Mouse (Mus musculus): Measurements from ENCODE around the gene Acbd3. TPM values are rescaled to one million over a fixed set of nuclear protein-coding genes. Genes with fewer than 3 reads are reported as not detected.

Gene Acbd3
- polyA plus RNA-seq, 1 experiment, result 14.8 TPM

DNA sequence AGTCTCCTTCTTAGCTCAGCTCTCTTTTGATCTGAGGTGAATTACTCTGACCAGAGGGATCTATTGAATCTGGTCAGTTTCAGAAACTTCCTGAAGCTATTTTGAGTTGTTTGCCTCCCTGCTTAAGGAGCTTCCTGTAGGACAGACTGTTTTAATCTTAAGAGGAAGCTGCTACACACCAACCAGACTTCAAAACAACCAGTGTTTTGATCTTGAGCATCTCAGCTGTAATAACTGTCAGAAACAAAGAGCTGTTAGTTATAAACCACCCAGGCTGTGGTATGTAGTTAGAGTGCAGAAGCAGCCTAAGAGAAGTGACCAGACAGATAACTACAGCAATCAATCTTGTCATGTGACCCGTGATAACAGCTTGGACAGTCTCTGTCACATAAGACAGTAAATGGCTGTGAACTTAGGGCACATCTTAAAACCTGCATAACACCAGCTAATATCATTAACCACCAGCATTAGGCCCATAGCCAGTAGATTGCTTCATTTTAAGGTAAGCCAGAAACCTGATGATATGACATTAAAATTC, 2.1 kb upstream of the Acbd3 start:
- TF ChIP-seq CTCF (IDR thresholded peaks at IDR 0.05; ENCODE audit: borderline replicate concordance, control insufficient read depth, extremely low read depth, insufficient read depth, low read length, poor library complexity) (no peak), POLR2A (IDR thresholded peaks at IDR 0.05; ENCODE audit: control insufficient read depth, extremely low read depth, insufficient read depth, low read length, poor library complexity) (no peak)
- 14% methylated on average over 1 of the region's 1 CpGs for WGBS
- H3K4me3 ChIP-seq (ENCODE audit: control insufficient read depth, insufficient read depth, low read length), result no peak overlapping the region
- peak overlapping the region; percentile 97 for H3K27ac ChIP-seq (ENCODE audit: control insufficient read depth, insufficient read depth, low read length)
- DNase-seq, result no peak
- H3K4me1 ChIP-seq (replicated peaks; ENCODE audit: control insufficient read depth, insufficient read depth, low read length), result peaks cover 32% of the 10 kb centered on the region
- H3K27me3 ChIP-seq (ENCODE audit: control insufficient read depth, insufficient read depth, low read length), result no peaks in the 10 kb centered on the region
- no peaks in the 10 kb centered on the region for H3K36me3 ChIP-seq (ENCODE audit: control insufficient read depth, insufficient read depth, low read length)

DNA sequence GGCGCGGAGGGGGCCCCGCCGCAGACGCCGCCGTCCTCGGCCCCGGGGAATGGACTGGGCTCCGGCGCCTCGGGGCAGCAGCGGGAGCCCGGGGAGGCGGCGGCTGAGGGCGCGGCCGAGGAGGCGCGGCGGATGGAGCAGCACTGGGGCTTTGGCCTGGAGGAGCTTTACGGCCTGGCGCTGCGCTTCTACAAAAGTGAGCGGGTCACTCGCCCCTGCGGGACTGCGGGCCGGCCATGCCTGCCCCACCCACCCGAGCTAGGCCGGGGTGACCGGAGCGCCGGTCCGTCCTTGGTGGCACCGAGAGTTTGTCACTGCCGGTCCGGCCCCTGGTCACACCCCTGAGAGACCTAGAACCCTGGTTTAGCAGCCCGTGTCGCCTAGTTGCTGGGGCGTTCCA, 340 bp downstream of the Acbd3 start:
- H3K36me3 ChIP-seq (ENCODE audit: control insufficient read depth, insufficient read depth, low read length), result no peaks in the 10 kb centered on the region
- TF ChIP-seq CTCF (IDR thresholded peaks at IDR 0.05; ENCODE audit: borderline replicate concordance, control insufficient read depth, extremely low read depth, insufficient read depth, low read length, poor library complexity), result no peak
- TF ChIP-seq POLR2A (IDR thresholded peaks at IDR 0.05; ENCODE audit: control insufficient read depth, extremely low read depth, insufficient read depth, low read length, poor library complexity), result no peak
- under 1% methylated on average over 42 of the region's 42 CpGs for WGBS
- H3K27ac ChIP-seq (ENCODE audit: control insufficient read depth, insufficient read depth, low read length), result no peak overlapping the region
- no peak for DNase-seq
- peaks cover 28% of the 10 kb centered on the region for H3K4me1 ChIP-seq (replicated peaks; ENCODE audit: control insufficient read depth, insufficient read depth, low read length)
- H3K27me3 ChIP-seq (ENCODE audit: control insufficient read depth, insufficient read depth, low read length), result no peaks in the 10 kb centered on the region
- peak overlapping the region; percentile 76 for H3K4me3 ChIP-seq (ENCODE audit: control insufficient read depth, insufficient read depth, low read length)

DNA sequence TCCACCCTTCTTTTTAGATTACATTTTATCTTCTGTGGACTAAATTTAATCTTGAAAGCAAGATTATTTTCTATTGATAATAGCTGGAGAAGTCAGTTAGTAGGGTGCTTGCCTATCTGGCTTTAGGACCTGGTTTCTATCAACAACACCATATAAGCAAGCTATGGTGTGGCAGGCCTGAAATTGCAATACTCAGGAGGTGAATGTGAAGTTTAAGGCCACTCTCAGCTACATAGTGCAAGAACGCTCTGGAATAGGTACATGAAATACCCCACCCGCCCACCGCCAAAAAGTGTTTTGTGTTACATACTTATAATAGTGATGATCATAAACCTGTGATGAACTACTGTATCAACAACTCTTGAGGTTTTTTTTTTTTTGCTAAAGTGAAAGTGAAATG, 3.4 kb downstream of the Acbd3 start:
- Histone ChIP-seq H3K27ac (ENCODE audit: control insufficient read depth, insufficient read depth, low read length) (no peak overlapping the region), H3K36me3 (ENCODE audit: control insufficient read depth, insufficient read depth, low read length) (peaks cover 12% of the 10 kb centered on the region), H3K4me1 (replicated peaks; ENCODE audit: control insufficient read depth, insufficient read depth, low read length) (peaks cover 10% of the 10 kb centered on the region), H3K27me3 (ENCODE audit: control insufficient read depth, insufficient read depth, low read length) (no peaks in the 10 kb centered on the region), H3K4me3 (ENCODE audit: control insufficient read depth, insufficient read depth, low read length) (no peak overlapping the region)
- no peak for DNase-seq
- 97% methylated on average over 3 of the region's 3 CpGs for WGBS
- TF ChIP-seq CTCF (IDR thresholded peaks at IDR 0.05; ENCODE audit: borderline replicate concordance, control insufficient read depth, extremely low read depth, insufficient read depth, low read length, poor library complexity) (no peak), POLR2A (IDR thresholded peaks at IDR 0.05; ENCODE audit: control insufficient read depth, extremely low read depth, insufficient read depth, low read length, poor library complexity) (no peak)

DNA sequence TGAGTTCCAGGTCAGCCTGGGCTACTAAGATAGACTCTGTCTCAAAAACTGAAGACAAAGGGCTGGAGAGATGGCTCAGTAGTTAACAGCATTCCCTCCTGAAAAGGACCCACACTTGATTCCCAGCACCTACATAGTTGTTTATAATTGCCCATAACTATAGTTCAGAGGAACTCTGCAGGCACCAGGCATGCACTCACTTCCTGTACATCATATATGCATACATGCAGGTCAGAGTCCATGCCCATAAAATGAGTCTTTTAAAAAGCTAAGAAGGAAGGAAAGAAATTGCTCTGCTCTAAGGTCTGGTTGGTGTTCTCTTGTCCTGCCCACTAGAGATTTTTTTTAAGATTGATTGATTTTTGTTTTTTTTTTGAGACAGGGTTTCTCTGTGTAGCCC, 22.0 kb downstream of the Acbd3 start:
- Histone ChIP-seq H3K27ac (ENCODE audit: control insufficient read depth, insufficient read depth, low read length) (no peak overlapping the region), H3K27me3 (ENCODE audit: control insufficient read depth, insufficient read depth, low read length) (no peaks in the 10 kb centered on the region), H3K36me3 (ENCODE audit: control insufficient read depth, insufficient read depth, low read length) (peaks cover 59% of the 10 kb centered on the region), H3K4me1 (replicated peaks; ENCODE audit: control insufficient read depth, insufficient read depth, low read length) (no peaks in the 10 kb centered on the region), H3K4me3 (ENCODE audit: control insufficient read depth, insufficient read depth, low read length) (no peak overlapping the region)
- no peak for DNase-seq
- TF ChIP-seq POLR2A (IDR thresholded peaks at IDR 0.05; ENCODE audit: control insufficient read depth, extremely low read depth, insufficient read depth, low read length, poor library complexity) (no peak), CTCF (IDR thresholded peaks at IDR 0.05; ENCODE audit: borderline replicate concordance, control insufficient read depth, extremely low read depth, insufficient read depth, low read length, poor library complexity) (no peak)

DNA sequence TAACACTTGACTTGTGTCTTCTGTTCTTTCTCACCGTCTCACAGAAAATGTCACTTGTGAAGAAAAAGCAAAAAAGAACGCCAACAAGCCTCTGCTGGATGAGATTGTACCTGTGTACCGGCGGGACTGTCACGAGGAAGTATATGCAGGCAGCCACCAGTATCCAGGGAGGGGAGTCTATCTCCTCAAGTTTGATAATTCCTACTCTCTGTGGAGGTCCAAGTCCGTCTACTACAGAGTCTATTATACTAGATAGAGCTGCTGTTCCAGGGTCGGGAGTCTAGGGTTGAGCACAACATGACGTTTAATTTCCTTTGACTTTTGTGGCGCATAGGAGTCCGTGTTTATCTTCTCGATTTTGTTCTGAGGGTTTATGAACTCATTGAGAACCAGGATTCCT, 26.3 kb downstream of the Acbd3 start:
- Histone ChIP-seq H3K27me3 (ENCODE audit: control insufficient read depth, insufficient read depth, low read length) (no peaks in the 10 kb centered on the region), H3K4me3 (ENCODE audit: control insufficient read depth, insufficient read depth, low read length) (no peak overlapping the region), H3K36me3 (ENCODE audit: control insufficient read depth, insufficient read depth, low read length) (peaks cover 47% of the 10 kb centered on the region), H3K4me1 (replicated peaks; ENCODE audit: control insufficient read depth, insufficient read depth, low read length) (no peaks in the 10 kb centered on the region), H3K27ac (ENCODE audit: control insufficient read depth, insufficient read depth, low read length) (no peak overlapping the region)
- WGBS, result 96% methylated on average over 11 of the region's 11 CpGs
- no peak for DNase-seq
- TF ChIP-seq CTCF (IDR thresholded peaks at IDR 0.05; ENCODE audit: borderline replicate concordance, control insufficient read depth, extremely low read depth, insufficient read depth, low read length, poor library complexity) (no peak), POLR2A (IDR thresholded peaks at IDR 0.05; ENCODE audit: control insufficient read depth, extremely low read depth, insufficient read depth, low read length, poor library complexity) (no peak)

DNA sequence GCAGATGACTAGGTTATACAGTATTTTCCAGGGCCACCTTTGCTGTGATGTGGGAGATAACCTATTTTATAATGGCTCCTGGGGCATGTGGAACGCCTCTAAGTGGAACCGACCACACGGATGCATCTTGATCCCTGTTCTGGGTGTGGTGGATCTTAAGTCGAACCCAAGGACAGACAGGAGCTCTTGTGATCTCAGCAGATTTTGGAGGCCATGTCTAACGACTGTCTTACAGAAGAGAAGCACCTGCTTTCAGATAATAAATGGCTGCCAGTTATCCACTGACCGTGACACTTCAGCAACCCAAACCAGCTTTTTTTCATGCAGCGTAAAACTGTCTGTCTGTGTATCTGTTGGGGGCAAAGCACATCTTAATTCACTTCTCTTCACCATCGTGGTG, 28.5 kb downstream of the Acbd3 start:
- no peaks in the 10 kb centered on the region for H3K4me1 ChIP-seq (replicated peaks; ENCODE audit: control insufficient read depth, insufficient read depth, low read length)
- no peak for DNase-seq
- H3K27me3 ChIP-seq (ENCODE audit: control insufficient read depth, insufficient read depth, low read length), result no peaks in the 10 kb centered on the region
- 97% methylated on average over 8 of the region's 8 CpGs for WGBS
- H3K4me3 ChIP-seq (ENCODE audit: control insufficient read depth, insufficient read depth, low read length), result no peak overlapping the region
- H3K27ac ChIP-seq (ENCODE audit: control insufficient read depth, insufficient read depth, low read length), result no peak overlapping the region
- TF ChIP-seq POLR2A (IDR thresholded peaks at IDR 0.05; ENCODE audit: control insufficient read depth, extremely low read depth, insufficient read depth, low read length, poor library complexity) (no peak), CTCF (IDR thresholded peaks at IDR 0.05; ENCODE audit: borderline replicate concordance, control insufficient read depth, extremely low read depth, insufficient read depth, low read length, poor library complexity) (no peak)
- peaks cover 29% of the 10 kb centered on the region for H3K36me3 ChIP-seq (ENCODE audit: control insufficient read depth, insufficient read depth, low read length)

DNA sequence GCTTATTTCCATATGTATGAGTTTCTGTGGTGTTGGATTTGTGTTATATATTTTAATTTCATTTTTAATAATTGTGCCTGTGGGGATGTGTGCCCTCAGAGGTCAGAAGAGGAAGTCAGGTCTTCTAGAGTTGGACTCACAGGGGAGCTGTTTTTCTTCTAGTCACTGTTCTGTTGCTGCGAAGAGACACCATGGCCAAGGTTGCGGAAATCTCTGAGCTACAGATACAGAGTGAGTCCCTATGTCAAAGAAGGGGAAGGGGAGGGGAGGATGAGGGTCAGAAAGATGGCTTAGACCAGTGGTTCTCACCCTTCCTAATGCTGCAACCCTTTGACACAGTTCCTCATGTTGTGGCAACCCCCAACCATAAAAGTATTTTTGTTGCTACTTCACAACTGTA, 30.9 kb downstream of the Acbd3 start:
- TF ChIP-seq POLR2A (IDR thresholded peaks at IDR 0.05; ENCODE audit: control insufficient read depth, extremely low read depth, insufficient read depth, low read length, poor library complexity) (no peak), CTCF (IDR thresholded peaks at IDR 0.05; ENCODE audit: borderline replicate concordance, control insufficient read depth, extremely low read depth, insufficient read depth, low read length, poor library complexity) (no peak)
- H3K4me1 ChIP-seq (replicated peaks; ENCODE audit: control insufficient read depth, insufficient read depth, low read length), result no peaks in the 10 kb centered on the region
- WGBS, result 85% methylated on average over 2 of the region's 2 CpGs
- H3K27ac ChIP-seq (ENCODE audit: control insufficient read depth, insufficient read depth, low read length), result no peak overlapping the region
- H3K36me3 ChIP-seq (ENCODE audit: control insufficient read depth, insufficient read depth, low read length), result peaks cover 27% of the 10 kb centered on the region
- DNase-seq, result no peak
- no peak overlapping the region for H3K4me3 ChIP-seq (ENCODE audit: control insufficient read depth, insufficient read depth, low read length)
- no peaks in the 10 kb centered on the region for H3K27me3 ChIP-seq (ENCODE audit: control insufficient read depth, insufficient read depth, low read length)

Data from thymus, adult 2 months (tissue).